Mouse (Mus musculus): ENCODE results near the gene Med24.

DNA sequence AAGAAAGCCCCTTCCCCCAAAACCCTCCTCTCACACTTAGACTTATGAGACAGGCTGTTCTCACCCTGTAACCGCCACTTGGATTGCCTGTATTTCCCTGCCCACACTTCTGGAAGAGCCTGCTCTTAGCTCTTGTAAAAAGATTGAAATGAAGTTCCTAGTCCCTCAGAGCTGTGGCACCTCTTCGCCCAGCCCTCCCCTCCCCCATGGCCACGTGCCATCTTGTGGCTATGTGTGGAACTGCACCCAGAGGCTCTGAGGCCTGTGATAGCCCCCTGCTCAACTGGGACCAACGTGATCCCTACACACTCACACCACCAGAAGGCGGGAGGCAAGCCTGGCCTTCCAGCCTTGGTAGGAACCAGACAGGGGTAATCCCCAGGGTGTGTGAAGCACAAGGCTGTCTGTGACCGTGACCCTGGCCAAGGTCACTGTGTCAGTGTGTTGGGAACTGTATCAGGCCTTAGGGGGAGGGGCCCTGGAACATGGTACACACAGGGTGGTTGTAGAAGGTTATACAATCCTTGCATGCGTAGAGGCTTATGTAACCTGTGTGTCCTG, 25.5 kb upstream of the Med24 start:
- TF ChIP-seq GATA1 (IDR thresholded peaks at IDR 0.05; ENCODE audit: borderline replicate concordance, low read length) (no peak), FLI1 (IDR thresholded peaks at IDR 0.05; ENCODE audit: low read length) (no peak)

All from megakaryocyte, embryonic 14.5 days (primary cell).